Mouse (Mus musculus): ENCODE measurements around the gene Cryba4.

- no peak for TF ChIP-seq CTCF (IDR thresholded peaks at IDR 0.05; ENCODE audit: insufficient read depth, low read length)
- no peak for TF ChIP-seq POLR2A (IDR thresholded peaks at IDR 0.05; ENCODE audit: borderline replicate concordance, extremely low read depth, low read depth, low read length)
Observed at GRCm38 (mm10) chr5:112225591-112225990, 26.7 kb downstream of the Cryba4 start.

All from lung, adult 2 months (tissue).